Mouse (Mus musculus) embryonic facial prominence, embryonic 14.5 days (tissue): ENCODE measurements at regions not wholly inside any gene's neighbourhood (a gene's known extent, or its start where the extent isn't known, plus 50 kb on each side); places are given as distances from the start of the nearest gene placed in this dataset.
A peak's percentile ranks its signal among the peaks of the same experiment; 100 is the strongest.

Source experiments
- ATAC-seq: fragments of 200-750 bp; cut with Nextera tagmentation; 2 replicates; pipeline ENCODE4 v1.8.0; 2017; ENCODE audit warnings: low read depth, moderate number of reproducible peaks, moderate TSS enrichment
- DNase-seq: peaks from one replicate; pipeline ENCODE4 v3.0.0-alpha.2; 2015; ENCODE audit warnings: low spot score
- H3K27ac ChIP-seq: fragments of 300-500 bp; sonication (generic); replicated peaks from 2 replicates; pipeline ENCODE4 v1.5.1; 2014; ENCODE audit warnings: low read depth, mild to moderate bottlenecking, low read length, moderate library complexity
- H3K27me3 ChIP-seq: fragments of 300-500 bp; sonication (generic); replicated peaks from 2 replicates; pipeline ENCODE4 v1.6.1; 2014; ENCODE audit warnings: low read length; ENCODE audit not compliant: control insufficient read depth, insufficient read depth
- H3K36me3 ChIP-seq: fragments of 300-500 bp; sonication (generic); 2 replicates; pipeline ENCODE4 v1.6.1; 2014; ENCODE audit warnings: low read length, mixed read lengths; ENCODE audit not compliant: control insufficient read depth, insufficient read depth
- H3K4me1 ChIP-seq: fragments of 300-500 bp; sonication (generic); 2 replicates; pipeline ENCODE4 v1.6.1; 2014; ENCODE audit warnings: antibody characterized with exemption, low read length; ENCODE audit not compliant: control insufficient read depth, insufficient read depth
- H3K4me2 ChIP-seq: fragments of 300-500 bp; sonication (generic); 2 replicates; pipeline ENCODE4 v1.6.1; 2014; ENCODE audit warnings: low read depth, mild to moderate bottlenecking, low read length, moderate library complexity, mixed read lengths
- H3K4me3 ChIP-seq: fragments of 300-500 bp; sonication (generic); 2 replicates; pipeline ENCODE4 v1.5.1; 2014; ENCODE audit warnings: low read depth, mild to moderate bottlenecking, low read length
- H3K9ac ChIP-seq: fragments of 300-500 bp; sonication (generic); 2 replicates; pipeline ENCODE4 v1.6.1; 2014; ENCODE audit warnings: low read depth, mild to moderate bottlenecking, low read length, moderate library complexity, mixed read lengths
- H3K9me3 ChIP-seq: fragments of 300-500 bp; sonication (generic); 2 replicates; pipeline ENCODE4 v1.6.1; 2016; ENCODE audit warnings: low read length; ENCODE audit not compliant: control insufficient read depth
- WGBS: fragments of 180-500 bp; shearing (Covaris S2); extraction: QIAGEN DNeasy Blood & Tissue Kit; methylation state at CpG from one replicate; pipeline ENCODE4 v1.1.7; 2014; 5-methylcytosine and 5-hydroxymethylcytosine counted together

- peak; percentile 61 for DNase-seq
- Histone ChIP-seq H3K36me3 (no peaks in the 10 kb centered on the region), H3K27me3 (peaks cover 44% of the 10 kb centered on the region), H3K27ac (no peak overlapping the region), H3K4me3 (no peak overlapping the region), H3K9me3 (no peaks in the 10 kb centered on the region), H3K4me2 (no peak overlapping the region), H3K9ac (no peak overlapping the region), H3K4me1 (no peaks in the 10 kb centered on the region)
- ATAC-seq: no peak
- WGBS: 24% methylated on average over 8 of the region's 8 CpGs
These were observed 72.7 kb upstream of the Unc5a start for GRCm38 (mm10) chr13:54876556-54876955.

GRCm38 (mm10) chr13:54877656-54878055, 71.6 kb upstream of the Unc5a start:
- Histone ChIP-seq H3K36me3 (no peaks in the 10 kb centered on the region), H3K9ac (no peak overlapping the region), H3K4me3 (no peak overlapping the region), H3K27me3 (peaks cover 40% of the 10 kb centered on the region), H3K9me3 (no peaks in the 10 kb centered on the region), H3K4me1 (no peaks in the 10 kb centered on the region), H3K27ac (no peak overlapping the region), H3K4me2 (no peak overlapping the region)
- ATAC-seq (no peak), DNase-seq (no peak)
- 88% methylated on average over 8 of the region's 8 CpGs for WGBS

- Histone ChIP-seq H3K27me3 (peaks cover 24% of the 10 kb centered on the region), H3K4me2 (no peak overlapping the region), H3K4me3 (no peak overlapping the region), H3K27ac (no peak overlapping the region), H3K9me3 (no peaks in the 10 kb centered on the region), H3K36me3 (no peaks in the 10 kb centered on the region), H3K9ac (no peak overlapping the region), H3K4me1 (peaks cover 2% of the 10 kb centered on the region; the same call in 1 of the 2 replicates)
- no peak for ATAC-seq
- no peak for DNase-seq
- WGBS: 65% methylated on average over 5 of the region's 5 CpGs
These were observed 69.9 kb upstream of the Unc5a start for GRCm38 (mm10) chr13:54879325-54879724.

- 47% methylated on average over 2 of the region's 2 CpGs for WGBS
- ATAC-seq (no peak), DNase-seq (no peak)
- H3K27ac ChIP-seq: no peak overlapping the region
- H3K9me3 ChIP-seq: no peaks in the 10 kb centered on the region
- no peaks in the 10 kb centered on the region for H3K36me3 ChIP-seq
- no peak overlapping the region for H3K9ac ChIP-seq
- H3K27me3 ChIP-seq: peaks cover 15% of the 10 kb centered on the region
- H3K4me1 ChIP-seq: peaks cover 9% of the 10 kb centered on the region; the same call in 1 of the 2 replicates
- H3K4me3 ChIP-seq: no peak overlapping the region
- H3K4me2 ChIP-seq: no peak overlapping the region
These were observed 69.0 kb upstream of the Unc5a start for GRCm38 (mm10) chr13:54880204-54880603.

GRCm38 (mm10) chr13:54882781-54883180, 66.4 kb upstream of the Unc5a start:
- H3K27ac ChIP-seq: no peak overlapping the region
- ATAC-seq (no peak), DNase-seq (no peak)
- H3K4me3 ChIP-seq: no peak overlapping the region
- no peaks in the 10 kb centered on the region for H3K9me3 ChIP-seq
- H3K9ac ChIP-seq: no peak overlapping the region
- peaks cover 13% of the 10 kb centered on the region; the same call in 1 of the 2 replicates for H3K4me1 ChIP-seq
- no peak overlapping the region for H3K4me2 ChIP-seq
- H3K36me3 ChIP-seq: no peaks in the 10 kb centered on the region
- 0 out of 2 replicates have a peak, but pooled peaks cover 10% of the 10 kb centered on the region for H3K27me3 ChIP-seq
- 66% methylated on average over 9 of the region's 9 CpGs for WGBS

GRCm38 (mm10) chr13:54883748-54884708, 65.2 kb upstream of the Unc5a start:
- peaks cover 13% of the 10 kb centered on the region; the same call in 1 of the 2 replicates for H3K4me1 ChIP-seq
- no peaks in the 10 kb centered on the region for H3K9me3 ChIP-seq
- no peak overlapping the region for H3K27ac ChIP-seq
- no peak overlapping the region for H3K9ac ChIP-seq
- DNase-seq (peak; percentile 57), ATAC-seq (peak; percentile 58)
- no peaks in the 10 kb centered on the region for H3K36me3 ChIP-seq
- H3K27me3 ChIP-seq: peaks cover 10% of the 10 kb centered on the region; the same call in 1 of the 2 replicates
- H3K4me2 ChIP-seq: no peak overlapping the region
- 45% methylated on average over 17 of the region's 17 CpGs for WGBS
- H3K4me3 ChIP-seq: no peak overlapping the region

- Histone ChIP-seq H3K4me3 (no peak overlapping the region), H3K9me3 (no peaks in the 10 kb centered on the region), H3K27me3 (peaks cover 10% of the 10 kb centered on the region; the same call in 1 of the 2 replicates), H3K4me2 (no peak overlapping the region), H3K4me1 (peaks cover 13% of the 10 kb centered on the region; the same call in 1 of the 2 replicates), H3K27ac (no peak overlapping the region), H3K36me3 (no peaks in the 10 kb centered on the region), H3K9ac (no peak overlapping the region)
- ATAC-seq: peak; percentile 73
- 41% methylated on average over 14 of the region's 14 CpGs for WGBS
- DNase-seq: peak; percentile 83
These were observed 64.3 kb upstream of the Unc5a start for GRCm38 (mm10) chr13:54884709-54885460.

- ATAC-seq (no peak; the same call in 1 of the 2 replicates), DNase-seq (no peak)
- H3K4me2 ChIP-seq: peak overlapping the region; percentile 42
These were observed 61.8 kb upstream of the Unc5a start for GRCm38 (mm10) chr13:54887366-54887921.

More at GRCm38 (mm10) chr13:54887366-54887921, 61.8 kb upstream of the Unc5a start:
- H3K27ac ChIP-seq: no peak overlapping the region
- peak overlapping the region; percentile 25; the same call in 1 of the 2 replicates for H3K9ac ChIP-seq
- H3K4me1 ChIP-seq: peaks cover 13% of the 10 kb centered on the region; the same call in 1 of the 2 replicates
- H3K27me3 ChIP-seq: peaks cover 10% of the 10 kb centered on the region; the same call in 1 of the 2 replicates
- H3K36me3 ChIP-seq: no peaks in the 10 kb centered on the region
- no peaks in the 10 kb centered on the region for H3K9me3 ChIP-seq
- whole genome bisulfite sequencing: 11% methylated on average over 18 of the region's 18 CpGs
- no peak overlapping the region; the same call in 1 of the 2 replicates for H3K4me3 ChIP-seq
